Mouse (Mus musculus) forebrain, embryonic 14.5 days (tissue): ENCODE data around the gene Cacul1. TPM values are rescaled to one million over a fixed set of nuclear protein-coding genes. Genes with fewer than 3 reads are reported as not detected.

Experiments
- ATAC-seq: fragments of 200-750 bp; cut with Nextera tagmentation; 2 replicates; pipeline ENCODE4 v1.8.0; 2017; ENCODE audit warnings: mild to moderate bottlenecking, moderate library complexity
- DNase-seq: peaks from one replicate; pipeline ENCODE4 v3.0.0-alpha.2; 2015; ENCODE audit warnings: low spot score
- H3K27ac ChIP-seq: fragments of 300-500 bp; sonication (generic); 2 replicates; pipeline ENCODE4 v1.5.1; 2014; ENCODE audit warnings: low read depth, mild to moderate bottlenecking, control low read depth, low read length, moderate library complexity
- H3K27me3 ChIP-seq: fragments of 300-500 bp; sonication (generic); replicated peaks from 2 replicates; pipeline ENCODE4 v1.6.1; 2014; ENCODE audit warnings: low read length, control low read depth, mixed read lengths; ENCODE audit not compliant: control insufficient read depth, insufficient read depth
- H3K36me3 ChIP-seq: fragments of 300-500 bp; sonication (generic); 2 replicates; pipeline ENCODE4 v1.6.1; 2014; ENCODE audit warnings: low read length, control low read depth; ENCODE audit not compliant: control insufficient read depth, insufficient read depth
- H3K4me1 ChIP-seq: fragments of 300-500 bp; sonication (generic); 2 replicates; pipeline ENCODE4 v1.6.1; 2014; ENCODE audit warnings: antibody characterized with exemption, low read length, control low read depth; ENCODE audit not compliant: control insufficient read depth, insufficient read depth
- H3K4me2 ChIP-seq: fragments of 300-500 bp; sonication (generic); 2 replicates; pipeline ENCODE4 v1.6.1; 2014; ENCODE audit warnings: mild to moderate bottlenecking, control low read depth, low read length
- H3K4me3 ChIP-seq: fragments of 300-500 bp; sonication (generic); 2 replicates; pipeline ENCODE4 v1.5.1; 2014; ENCODE audit warnings: low read depth, low read length, control low read depth
- H3K9ac ChIP-seq: fragments of 300-500 bp; sonication (generic); 2 replicates; pipeline ENCODE4 v1.6.1; 2014; ENCODE audit warnings: mild to moderate bottlenecking, low read length, control low read depth, moderate library complexity
- H3K9me3 ChIP-seq: fragments of 300-500 bp; sonication (generic); replicated peaks from 2 replicates; pipeline ENCODE4 v1.6.1; 2016; ENCODE audit warnings: low read length, control low read depth, mixed read lengths; ENCODE audit not compliant: control insufficient read depth
- WGBS: fragments of 180-500 bp; shearing (Covaris S2); extraction: QIAGEN DNeasy Blood & Tissue Kit; methylation state at CpG from one replicate; pipeline ENCODE4 v1.1.7; 2014; 5-methylcytosine and 5-hydroxymethylcytosine counted together
- polyA plus RNA-seq: library from polyadenylated mRNA; unstranded; fragments of >200 nt; fragmentation: Nextera tagmentation; extraction: Ambion mirVana; gene quantifications from 2 replicates; pipeline ENCODE4 v1.2.1, GENCODE M21; 2014

Gene Cacul1
- polyA plus RNA-seq, 1 experiment from 2014 or later: 17.2 TPM

GRCm38 (mm10) chr19:60524678-60525077 lies 56.1 kb downstream of the Cacul1 start:
- H3K4me2 ChIP-seq: no peak overlapping the region
- ATAC-seq: no peak
- H3K27me3 ChIP-seq: no peaks in the 10 kb centered on the region

GRCm38 (mm10) chr19:60520131-60520530 lies 60.7 kb downstream of the Cacul1 start:
- no peak overlapping the region for H3K9ac ChIP-seq
- no peak overlapping the region for H3K4me2 ChIP-seq
- no peaks in the 10 kb centered on the region for H3K4me1 ChIP-seq
- no peak overlapping the region for H3K27ac ChIP-seq
- 92% methylated on average over 3 of the region's 3 CpGs for WGBS
- no peaks in the 10 kb centered on the region for H3K27me3 ChIP-seq
- H3K4me3 ChIP-seq: no peak overlapping the region
- no peak for ATAC-seq
- DNase-seq: no peak
- no peaks in the 10 kb centered on the region for H3K9me3 ChIP-seq
- H3K36me3 ChIP-seq: no peaks in the 10 kb centered on the region

More at GRCm38 (mm10) chr19:60524678-60525077, 56.1 kb downstream of the Cacul1 start:
- no peak overlapping the region for H3K9ac ChIP-seq
- no peak overlapping the region for H3K27ac ChIP-seq
- peaks cover 13% of the 10 kb centered on the region; the same call in 1 of the 2 replicates for H3K36me3 ChIP-seq
- H3K9me3 ChIP-seq: no peaks in the 10 kb centered on the region
- no peak overlapping the region for H3K4me3 ChIP-seq
- 94% methylated on average over 3 of the region's 3 CpGs for WGBS
- no peaks in the 10 kb centered on the region for H3K4me1 ChIP-seq
- DNase-seq: no peak

- Histone ChIP-seq H3K4me1 (no peaks in the 10 kb centered on the region; the same call in 1 of the 2 replicates), H3K27ac (no peak overlapping the region), H3K36me3 (no peaks in the 10 kb centered on the region), H3K9me3 (no peaks in the 10 kb centered on the region), H3K9ac (no peak overlapping the region), H3K4me2 (no peak overlapping the region), H3K4me3 (no peak overlapping the region), H3K27me3 (no peaks in the 10 kb centered on the region)
- WGBS: 81% methylated on average over 2 of the region's 2 CpGs
- ATAC-seq (no peak), DNase-seq (no peak)
These were observed 65.8 kb downstream of the Cacul1 start for GRCm38 (mm10) chr19:60515064-60515463.

GRCm38 (mm10) chr19:60513431-60513830 lies 67.4 kb downstream of the Cacul1 start:
- ATAC-seq (no peak), DNase-seq (no peak)
- no peaks in the 10 kb centered on the region for H3K36me3 ChIP-seq
- H3K27ac ChIP-seq: no peak overlapping the region
- H3K9ac ChIP-seq: no peak overlapping the region
- H3K27me3 ChIP-seq: no peaks in the 10 kb centered on the region
- H3K9me3 ChIP-seq: no peaks in the 10 kb centered on the region
- no peak overlapping the region for H3K4me2 ChIP-seq
- 34% methylated on average over 3 of the region's 3 CpGs for WGBS
- no peak overlapping the region for H3K4me3 ChIP-seq
- H3K4me1 ChIP-seq: no peaks in the 10 kb centered on the region; the same call in 1 of the 2 replicates

GRCm38 (mm10) chr19:60500209-60500608 lies 80.6 kb downstream of the Cacul1 start:
- peak; percentile 17 for DNase-seq
- Histone ChIP-seq H3K9me3 (no peaks in the 10 kb centered on the region), H3K4me3 (no peak overlapping the region), H3K36me3 (no peaks in the 10 kb centered on the region), H3K27me3 (no peaks in the 10 kb centered on the region), H3K9ac (no peak overlapping the region), H3K27ac (no peak overlapping the region), H3K4me1 (no peaks in the 10 kb centered on the region), H3K4me2 (no peak overlapping the region)
- no peak for ATAC-seq

- 74% methylated on average over 4 of the region's 4 CpGs for WGBS
- DNase-seq: no peak
- no peak for ATAC-seq
- Histone ChIP-seq H3K36me3 (no peaks in the 10 kb centered on the region), H3K4me3 (no peak overlapping the region), H3K27ac (no peak overlapping the region), H3K4me2 (no peak overlapping the region), H3K4me1 (no peaks in the 10 kb centered on the region), H3K9ac (no peak overlapping the region), H3K27me3 (no peaks in the 10 kb centered on the region), H3K9me3 (no peaks in the 10 kb centered on the region)
These were observed 83.7 kb downstream of the Cacul1 start for GRCm38 (mm10) chr19:60497171-60497570.

- no peak for ATAC-seq
- WGBS: 66% methylated on average over 3 of the region's 3 CpGs
- no peak overlapping the region for H3K4me3 ChIP-seq
- no peaks in the 10 kb centered on the region for H3K4me1 ChIP-seq
- H3K36me3 ChIP-seq: no peaks in the 10 kb centered on the region
- H3K9ac ChIP-seq: no peak overlapping the region
- H3K4me2 ChIP-seq: no peak overlapping the region
- no peaks in the 10 kb centered on the region for H3K9me3 ChIP-seq
- no peak overlapping the region for H3K27ac ChIP-seq
- no peaks in the 10 kb centered on the region for H3K27me3 ChIP-seq
- no peak for DNase-seq
These were observed 85.1 kb downstream of the Cacul1 start for GRCm38 (mm10) chr19:60495772-60496171.

- H3K4me3 ChIP-seq: no peak overlapping the region
- H3K9ac ChIP-seq: no peak overlapping the region
- DNase-seq (no peak), ATAC-seq (no peak)
- 81% methylated on average over 1 of the region's 1 CpGs for WGBS
- H3K36me3 ChIP-seq: no peaks in the 10 kb centered on the region
- no peak overlapping the region for H3K4me2 ChIP-seq
- H3K27ac ChIP-seq: no peak overlapping the region
- H3K4me1 ChIP-seq: no peaks in the 10 kb centered on the region
- H3K27me3 ChIP-seq: no peaks in the 10 kb centered on the region
- H3K9me3 ChIP-seq: no peaks in the 10 kb centered on the region
These were observed 91.3 kb downstream of the Cacul1 start for GRCm38 (mm10) chr19:60489566-60489965.

GRCm38 (mm10) chr19:60485261-60485660 lies 95.6 kb downstream of the Cacul1 start:
- Histone ChIP-seq H3K4me1 (no peaks in the 10 kb centered on the region), H3K27ac (no peak overlapping the region), H3K9ac (no peak overlapping the region), H3K27me3 (no peaks in the 10 kb centered on the region), H3K36me3 (no peaks in the 10 kb centered on the region), H3K4me3 (no peak overlapping the region), H3K4me2 (no peak overlapping the region), H3K9me3 (no peaks in the 10 kb centered on the region)
- ATAC-seq: no peak
- no peak for DNase-seq
